Mouse (Mus musculus) cerebellum, postnatal 25 days (tissue): ENCODE results near the gene Slc20a1.

Experiments used
- DNase-seq, 2 experiments: peaks; one replicate each; pipeline ENCODE4 v3.0.0; 2021; ENCODE audit warnings: mixed read lengths in 2 of 2

Slc20a1 gene

GRCm38 (mm10) chr2:129192392-129193150 is 6.0 kb upstream of the Slc20a1 start:
- DNase-seq = no peak

DNA sequence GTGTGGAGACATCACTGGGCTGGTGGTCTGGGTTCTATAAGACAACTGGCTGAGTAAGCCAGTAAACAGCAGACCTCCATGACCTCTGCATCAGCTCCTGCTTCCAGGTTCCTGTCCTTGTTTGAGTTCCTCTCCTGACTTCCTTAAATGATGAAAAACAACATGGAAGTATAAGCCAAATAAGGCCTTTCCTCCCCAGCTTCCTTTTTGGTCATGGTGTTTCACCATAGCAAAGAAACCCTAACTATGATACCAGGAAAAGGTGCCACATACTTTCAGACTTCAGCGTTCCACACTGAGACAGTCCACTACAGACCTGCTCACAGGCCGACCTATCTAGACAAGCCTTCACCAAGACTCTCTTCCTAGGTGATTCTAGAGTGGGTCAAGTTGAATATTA is 2.2 kb upstream of the Slc20a1 start:
- DNase-seq = no peak

DNA sequence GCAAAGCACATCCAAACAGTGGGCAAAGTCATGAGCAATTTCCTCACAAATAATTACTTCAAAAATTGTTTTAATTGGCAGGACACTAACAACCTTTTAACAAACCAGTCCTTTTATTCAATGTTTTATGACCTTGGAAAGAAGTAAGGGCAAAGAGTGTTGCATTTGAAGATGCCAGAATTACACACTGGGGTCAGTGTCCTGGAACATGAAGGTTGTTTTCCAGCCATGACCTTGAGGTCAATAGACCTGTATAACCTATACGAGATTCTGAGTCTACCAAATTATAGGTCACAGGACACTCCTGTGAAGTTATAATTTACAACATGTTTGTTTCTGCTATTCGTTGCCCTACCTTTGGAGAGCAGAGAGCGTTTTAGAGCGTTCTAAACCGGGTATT is 1.4 kb upstream of the Slc20a1 start:
- no peak for DNase-seq

- no peak for DNase-seq
Measured at GRCm38 (mm10) chr2:129197843-129198435, 625 bp upstream of the Slc20a1 start.

- peak; percentile 50 to 55 for DNase-seq
Measured at GRCm38 (mm10) chr2:129199328-129200085, 943 bp downstream of the Slc20a1 start.

DNA sequence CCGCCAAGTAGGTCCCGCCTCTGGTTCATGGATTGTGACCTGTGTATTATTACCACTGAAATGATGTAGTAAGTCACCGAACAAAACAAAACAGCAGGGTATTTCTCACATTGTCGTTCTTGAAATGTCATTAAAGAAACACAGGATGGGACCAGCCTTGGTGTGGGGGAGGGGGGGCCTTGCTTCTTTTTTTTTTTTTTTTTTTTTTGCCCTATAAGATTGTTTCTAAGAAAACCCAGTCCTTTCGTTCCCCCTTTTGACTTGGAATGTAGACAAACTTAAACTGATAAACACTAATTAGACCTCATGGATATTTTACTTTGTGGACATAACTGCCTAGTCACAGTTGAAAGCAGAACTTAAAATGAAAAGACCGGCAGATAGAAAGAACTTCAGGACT is 6.4 kb downstream of the Slc20a1 start:
- no peak for DNase-seq

DNA sequence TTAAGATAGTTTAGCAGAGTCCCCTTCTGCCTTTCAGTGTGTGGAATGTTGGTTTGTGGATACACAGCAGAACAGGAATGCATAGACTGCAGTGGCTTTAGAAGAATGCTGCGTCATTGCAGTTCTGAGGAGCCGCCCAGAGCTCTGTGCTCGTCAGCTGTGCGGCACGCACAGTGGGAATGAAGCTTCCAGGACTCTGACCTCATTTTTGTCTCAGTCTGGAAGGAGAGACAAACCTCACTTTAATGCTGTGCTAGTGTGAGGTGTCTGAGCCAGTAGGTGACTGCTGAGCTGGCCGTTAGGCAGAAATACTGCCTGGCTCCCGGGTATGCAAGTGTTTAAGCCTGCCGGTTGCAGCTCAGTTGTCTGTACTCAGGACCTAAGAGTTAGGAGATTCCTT is 8.3 kb downstream of the Slc20a1 start:
- peak in 1 of 2 experiments; percentile 26 for DNase-seq

DNA sequence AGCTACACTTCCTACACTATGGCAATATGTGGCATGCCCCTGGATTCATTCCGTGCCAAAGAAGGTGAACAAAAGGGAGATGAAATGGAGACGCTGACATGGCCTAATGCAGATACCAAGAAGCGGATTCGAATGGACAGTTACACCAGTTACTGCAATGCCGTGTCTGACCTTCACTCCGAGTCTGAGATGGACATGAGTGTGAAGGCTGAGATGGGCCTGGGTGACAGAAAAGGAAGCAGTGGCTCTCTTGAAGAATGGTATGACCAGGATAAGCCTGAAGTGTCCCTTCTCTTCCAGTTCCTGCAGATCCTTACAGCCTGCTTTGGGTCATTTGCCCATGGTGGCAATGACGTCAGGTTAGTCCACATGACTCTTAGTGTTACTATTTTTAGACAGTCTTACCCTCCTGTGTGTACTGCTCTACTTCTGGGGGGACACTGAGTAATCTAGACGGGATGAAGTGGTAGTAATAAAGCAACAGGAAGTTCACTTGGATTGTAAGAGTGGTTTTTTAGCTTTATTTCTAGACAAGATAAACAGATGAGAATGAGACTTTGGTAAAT is 9.7 kb downstream of the Slc20a1 start:
- DNase-seq = no peak

- no peak for DNase-seq
Measured at GRCm38 (mm10) chr2:129210089-129210749, 11.7 kb downstream of the Slc20a1 start.

- no peak for DNase-seq
Measured at GRCm38 (mm10) chr2:129211255-129211654, 12.7 kb downstream of the Slc20a1 start.

DNA sequence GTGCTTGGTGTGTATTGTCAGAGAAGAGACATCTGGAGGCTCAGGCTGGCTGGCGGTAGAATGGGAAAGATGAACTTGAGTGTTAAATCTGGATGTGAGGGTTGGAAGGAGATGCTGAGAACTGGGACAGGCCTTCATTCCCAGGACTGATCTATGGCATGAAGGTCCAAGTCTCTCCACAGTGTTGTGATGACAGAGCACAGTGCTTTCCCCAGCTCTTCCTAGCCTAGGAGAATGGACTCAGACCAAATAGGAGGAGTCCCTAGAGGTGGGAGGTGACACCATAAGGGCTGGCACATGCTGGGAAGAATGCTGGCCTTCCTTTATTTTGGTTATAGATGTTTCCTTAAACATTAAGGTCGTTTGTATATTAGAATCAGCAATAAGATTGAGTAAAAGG is 13.4 kb downstream of the Slc20a1 start:
- no peak for DNase-seq

DNA sequence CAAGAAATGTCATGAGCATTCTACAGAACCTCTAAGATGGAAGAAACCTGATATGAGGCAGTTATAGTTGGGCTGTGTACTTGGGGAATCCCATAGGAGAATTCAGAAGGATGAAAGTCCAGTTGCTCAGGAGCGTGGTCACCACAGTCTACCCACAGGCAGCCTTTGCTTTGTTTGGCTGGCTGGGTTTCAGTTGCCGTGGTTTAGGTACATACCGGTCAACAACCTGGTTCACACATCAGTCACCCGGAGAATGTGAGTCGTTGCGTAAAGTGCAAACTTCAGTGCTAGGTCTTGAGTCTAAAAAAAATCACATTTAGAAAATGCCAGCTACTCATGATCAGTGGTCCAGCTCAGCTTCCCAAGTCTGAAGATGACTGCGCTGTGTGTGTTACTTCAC is 14.0 kb downstream of the Slc20a1 start:
- no peak for DNase-seq

DNA sequence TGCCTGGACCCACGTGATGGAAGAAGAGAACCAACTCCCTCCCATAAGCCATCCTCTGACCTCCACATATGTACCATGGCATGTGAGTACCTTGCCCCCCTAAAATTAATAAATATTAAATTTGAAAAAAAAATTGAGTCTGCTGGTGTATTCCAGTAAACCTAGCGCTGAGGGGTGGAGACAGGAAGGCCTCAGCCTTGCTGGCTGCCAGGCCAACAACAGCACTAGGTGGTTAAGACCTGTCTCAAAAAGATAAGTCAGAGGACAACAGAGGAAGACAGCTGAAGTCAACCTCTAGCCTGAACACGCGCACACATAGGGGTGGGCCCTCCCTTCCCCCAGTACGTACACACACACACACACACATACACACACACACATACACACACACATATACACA is 16.2 kb downstream of the Slc20a1 start:
- DNase-seq = no peak

- DNase-seq = no peak
Measured at GRCm38 (mm10) chr2:129217612-129218185, 19.1 kb downstream of the Slc20a1 start.

GRCm38 (mm10) chr2:129218537-129219105 is 20.1 kb downstream of the Slc20a1 start:
- no peak for DNase-seq

GRCm38 (mm10) chr2:129221097-129221632 is 22.6 kb downstream of the Slc20a1 start:
- no peak for DNase-seq

GRCm38 (mm10) chr2:129224178-129224577 is 25.6 kb downstream of the Slc20a1 start:
- DNase-seq = no peak

- no peak for DNase-seq
Measured at GRCm38 (mm10) chr2:129225251-129225819, 26.8 kb downstream of the Slc20a1 start.

DNA sequence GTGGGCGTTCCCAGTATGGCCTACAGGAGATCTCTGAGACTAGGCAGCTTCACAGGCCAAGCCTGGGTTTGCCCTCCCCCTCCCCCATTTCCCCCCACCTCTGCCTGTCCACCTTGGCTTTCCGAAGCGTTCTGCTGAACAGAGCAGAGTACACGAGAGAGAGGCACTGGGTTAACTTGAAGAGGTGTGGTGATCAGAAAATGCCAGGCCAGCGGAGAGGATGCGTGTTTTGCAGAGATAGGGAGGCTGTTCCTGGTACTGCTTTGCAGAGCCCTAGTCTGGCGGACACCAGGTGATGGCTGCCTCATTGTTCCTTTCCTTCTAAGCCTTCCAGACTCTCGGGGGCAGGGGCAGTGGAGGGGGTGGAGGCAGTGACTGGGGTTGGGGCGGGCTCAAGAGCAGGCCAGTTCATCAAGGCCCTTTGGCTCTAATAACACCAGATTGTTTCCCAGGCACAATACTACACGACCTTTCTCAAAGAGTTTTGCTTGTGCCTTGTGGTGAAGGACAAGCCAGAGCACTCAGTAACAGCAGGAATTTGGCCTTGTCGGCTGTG is 27.8 kb downstream of the Slc20a1 start:
- no peak for DNase-seq

DNA sequence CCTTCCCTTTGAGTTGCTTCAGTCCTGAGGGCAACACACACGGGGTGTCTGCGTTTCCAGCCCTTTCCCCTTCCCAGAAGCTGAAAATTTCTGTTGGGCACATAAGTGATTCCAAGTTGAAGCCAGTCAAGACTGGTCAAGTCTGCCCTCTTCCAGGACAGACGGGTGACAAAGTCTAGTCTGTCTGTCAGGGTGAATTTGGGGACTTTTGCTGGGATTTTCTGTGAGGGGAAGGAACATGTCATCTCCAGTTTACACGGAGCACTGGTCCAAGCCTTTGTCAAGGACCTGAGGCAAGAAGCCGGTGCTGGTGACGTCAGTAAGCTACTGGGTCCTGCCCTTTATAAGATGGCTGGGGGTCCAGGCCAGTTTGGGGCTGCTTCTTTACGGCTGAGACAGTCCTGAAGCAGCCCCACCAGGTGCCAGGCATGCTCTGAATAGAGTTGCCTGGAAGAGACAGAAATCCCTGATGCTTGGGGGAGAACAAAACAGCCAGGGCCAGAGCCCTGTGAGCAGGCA is 28.5 kb downstream of the Slc20a1 start:
- no peak for DNase-seq

- no peak for DNase-seq
Measured at GRCm38 (mm10) chr2:129227709-129228108, 29.1 kb downstream of the Slc20a1 start.
